Mouse (Mus musculus): ENCODE data around the gene Cd247.

DNA sequence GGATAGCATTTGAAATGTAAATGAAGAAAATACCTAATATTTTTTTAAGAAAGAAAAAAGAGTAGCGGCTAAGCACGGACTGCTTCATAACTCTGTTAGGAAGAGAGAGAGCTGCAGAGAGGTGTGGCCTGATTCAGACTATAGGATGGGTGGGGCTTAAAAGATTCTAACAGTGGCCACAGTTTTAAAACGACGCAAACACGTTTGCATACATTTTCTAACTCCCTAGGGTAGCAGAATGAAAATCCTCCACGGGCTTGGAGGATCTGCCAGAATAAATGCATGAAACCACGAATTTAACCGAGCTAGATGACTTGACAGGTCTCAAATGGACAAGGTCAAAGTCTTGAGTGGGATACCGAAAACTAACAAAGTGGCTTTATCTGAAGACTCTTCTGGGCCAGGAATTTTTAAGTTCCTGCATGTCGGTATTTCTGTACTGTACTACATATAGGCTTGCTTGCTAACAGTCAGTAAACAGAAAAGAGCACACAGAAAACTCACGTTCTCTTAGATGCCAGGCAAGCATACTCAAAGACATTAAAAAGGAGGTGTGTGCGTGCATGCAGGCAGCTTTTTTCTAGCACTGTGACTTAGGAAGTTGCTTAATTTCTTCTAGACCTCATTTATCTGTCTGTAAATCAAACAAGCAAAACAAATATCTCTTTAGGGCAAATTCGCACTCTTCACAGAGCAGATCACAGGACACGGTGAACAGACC is 25.4 kb upstream of the Cd247 start:
- TF ChIP-seq CTCF (IDR thresholded peaks at IDR 0.05; ENCODE audit: borderline replicate concordance, extremely low read depth, insufficient read depth, insufficient read length) (no peak), POLR2A (IDR thresholded peaks at IDR 0.05; ENCODE audit: borderline replicate concordance, extremely low read depth, insufficient read depth, insufficient read length, poor library complexity, severe bottlenecking) (no peak)
